Mouse (Mus musculus) thymus, adult 2 months (tissue): ENCODE measurements around the gene Ankrd2.

Experiments used
- CTCF ChIP-seq: fragments of 200-500 bp; IDR thresholded peaks from 2 replicates; pipeline ENCODE4 v1.5.1; 2012; ENCODE audit warnings: mild to moderate bottlenecking, control low read depth, low read length, moderate library complexity, borderline replicate concordance; ENCODE audit not compliant: control insufficient read depth, poor library complexity, insufficient read depth; ENCODE audit errors: extremely low read depth
- POLR2A ChIP-seq: fragments of 200-500 bp; IDR thresholded peaks from 2 replicates; pipeline ENCODE4 v1.6.1; 2012; ENCODE audit warnings: mild to moderate bottlenecking, low read length, control low read depth, moderate library complexity; ENCODE audit not compliant: control insufficient read depth, poor library complexity, insufficient read depth; ENCODE audit errors: extremely low read depth

DNA sequence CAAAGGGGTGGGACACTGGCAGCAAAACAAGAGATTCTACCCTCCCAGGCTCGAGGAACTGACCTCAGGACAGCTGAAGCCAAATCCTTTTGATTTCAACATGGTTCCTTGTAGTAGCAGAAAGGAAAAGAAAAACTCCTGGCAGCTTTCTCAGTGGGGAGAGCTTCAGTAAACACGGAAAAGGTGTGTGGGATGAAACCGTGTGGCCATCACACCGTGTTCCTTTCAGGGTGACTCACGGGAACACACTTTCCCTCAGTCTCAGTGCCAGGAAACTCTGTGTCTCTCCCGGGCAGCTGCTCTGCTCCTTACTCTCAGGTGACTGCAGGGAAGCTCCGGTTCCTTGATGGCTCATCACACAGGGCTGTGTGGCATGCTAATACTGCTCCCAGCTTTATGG is 22.6 kb downstream of the Ankrd2 start:
- TF ChIP-seq CTCF: no peak
- TF ChIP-seq POLR2A: no peak
